Mouse (Mus musculus): ENCODE data around the gene Grid1. TPM values are rescaled to one million over a fixed set of nuclear protein-coding genes. Genes with fewer than 3 reads are reported as not detected.
A peak's percentile ranks its signal among the peaks of the same experiment; 100 is the strongest.

Gene Grid1
- polyA plus RNA-seq, 1 experiment from 2014 or later, result 0.65 TPM

DNA sequence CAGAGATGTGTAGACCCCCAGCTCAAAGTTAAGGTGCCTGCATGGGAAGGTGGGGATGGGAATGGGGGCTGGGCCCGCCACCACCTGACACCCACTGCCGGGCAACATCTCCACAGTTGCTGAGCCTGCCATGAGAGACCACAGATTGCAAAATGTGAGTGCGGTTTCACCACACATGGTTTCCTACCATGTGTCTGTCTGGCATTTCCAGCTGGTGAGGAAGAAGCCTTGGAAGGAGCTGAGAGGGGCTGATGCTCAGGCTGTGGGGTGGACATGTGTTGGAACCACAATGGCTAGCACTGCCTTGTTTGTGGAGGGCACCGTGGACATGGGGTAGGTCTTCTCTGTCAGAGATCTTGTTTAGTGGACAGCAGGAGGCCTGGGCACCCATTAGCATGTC, 20.0 kb downstream of the Grid1 start:
- H3K27me3 ChIP-seq, result no peaks in the 10 kb centered on the region; the same call in 1 of the 2 replicates

DNA sequence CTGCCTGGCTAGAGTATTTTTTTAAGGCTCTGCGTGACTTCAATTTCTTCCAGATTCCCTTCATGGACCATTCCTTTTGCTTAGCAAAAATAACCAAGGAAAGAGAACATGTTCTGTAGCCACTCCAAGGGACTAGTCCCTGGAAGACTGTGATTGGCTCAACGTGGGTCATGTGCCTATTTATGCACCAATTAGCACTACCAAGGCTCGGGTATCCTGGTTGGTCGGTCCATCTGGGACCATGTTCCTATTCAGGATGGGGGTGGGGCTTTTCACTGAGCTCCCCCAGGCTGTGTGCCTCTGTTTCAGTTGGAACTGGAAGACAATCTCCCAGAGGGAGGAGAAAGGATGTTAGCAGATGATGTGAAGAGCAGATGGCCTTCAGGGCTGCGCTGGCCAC, 23.7 kb downstream of the Grid1 start:
- no peak overlapping the region for H3K4me3 ChIP-seq
- no peaks in the 10 kb centered on the region for H3K27me3 ChIP-seq
- H3K9ac ChIP-seq, result no peak overlapping the region
- WGBS, result 76% methylated on average over 5 of the region's 5 CpGs
- no peaks in the 10 kb centered on the region for H3K36me3 ChIP-seq
- no peak for ATAC-seq (ENCODE audit: insufficient number of reproducible peaks, insufficient read depth, low FRiP score, low TSS enrichment)
- H3K27ac ChIP-seq, result no peak overlapping the region
- H3K4me2 ChIP-seq (replicated peaks), result no peak overlapping the region
- H3K9me3 ChIP-seq, result 0 out of 2 replicates have a peak, but pooled peaks cover 2% of the 10 kb centered on the region
- no peaks in the 10 kb centered on the region for H3K4me1 ChIP-seq

More for the DNA sequence above, 20.0 kb downstream of the Grid1 start:
- 0 out of 2 replicates have a peak, but pooled peaks cover 2% of the 10 kb centered on the region for H3K9me3 ChIP-seq
- no peaks in the 10 kb centered on the region for H3K4me1 ChIP-seq
- no peak overlapping the region for H3K27ac ChIP-seq
- H3K4me3 ChIP-seq, result no peak overlapping the region
- H3K36me3 ChIP-seq, result no peaks in the 10 kb centered on the region
- H3K4me2 ChIP-seq (replicated peaks), result no peak overlapping the region
- no peak overlapping the region for H3K9ac ChIP-seq
- 84% methylated on average over 4 of the region's 4 CpGs for WGBS
- no peak for ATAC-seq (ENCODE audit: insufficient number of reproducible peaks, insufficient read depth, low FRiP score, low TSS enrichment)

DNA sequence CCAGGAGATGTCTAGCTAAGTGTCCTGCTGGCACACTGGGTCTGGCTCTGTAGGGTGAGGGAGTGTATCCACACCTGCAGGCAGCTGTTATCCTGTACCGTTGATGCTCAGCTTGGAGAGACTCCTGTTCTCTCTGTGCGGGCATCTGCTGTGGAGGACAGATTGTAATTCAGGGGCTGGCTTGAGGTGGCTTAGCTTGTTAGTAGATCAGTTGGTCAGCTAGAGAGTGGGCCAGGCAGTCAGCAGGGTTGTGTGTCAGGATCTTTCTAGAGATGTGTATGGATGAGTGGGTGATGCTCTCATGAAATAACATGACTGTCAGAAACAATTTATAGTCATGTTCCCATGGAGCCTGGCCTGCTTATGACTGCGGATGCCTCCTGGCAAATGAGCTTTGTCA, 24.3 kb downstream of the Grid1 start:
- no peaks in the 10 kb centered on the region for H3K4me1 ChIP-seq
- 88% methylated on average over 3 of the region's 3 CpGs for WGBS
- H3K4me2 ChIP-seq (replicated peaks), result no peak overlapping the region
- H3K9ac ChIP-seq, result no peak overlapping the region
- ATAC-seq (ENCODE audit: insufficient number of reproducible peaks, insufficient read depth, low FRiP score, low TSS enrichment), result no peak
- H3K27me3 ChIP-seq, result no peaks in the 10 kb centered on the region
- H3K4me3 ChIP-seq, result no peak overlapping the region
- H3K27ac ChIP-seq, result no peak overlapping the region
- H3K9me3 ChIP-seq, result 0 out of 2 replicates have a peak, but pooled peaks cover 2% of the 10 kb centered on the region
- no peaks in the 10 kb centered on the region for H3K36me3 ChIP-seq

DNA sequence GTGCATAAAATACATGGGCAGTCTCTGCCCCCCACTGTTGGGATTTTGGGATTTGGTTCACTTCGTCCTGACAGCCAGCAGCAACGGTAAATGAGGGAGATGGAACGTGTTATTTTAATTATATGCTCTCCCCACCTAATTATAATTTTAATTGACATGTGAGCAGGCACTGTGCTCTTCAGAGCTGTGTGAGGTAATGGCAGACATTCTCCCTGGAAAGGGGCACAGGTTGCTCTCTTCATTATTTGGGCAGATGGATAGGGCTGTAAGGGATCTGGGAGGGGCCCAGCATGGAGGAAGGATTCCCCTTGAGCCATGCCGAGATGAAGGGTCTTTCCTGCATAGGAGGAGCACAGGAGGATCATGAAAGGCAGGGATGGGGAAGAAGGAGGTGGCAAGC, 26.9 kb downstream of the Grid1 start:
- no peak overlapping the region for H3K4me3 ChIP-seq
- no peak overlapping the region for H3K9ac ChIP-seq
- 39% methylated on average over 4 of the region's 4 CpGs for WGBS
- no peak overlapping the region for H3K4me2 ChIP-seq (replicated peaks)
- H3K27ac ChIP-seq, result no peak overlapping the region
- no peaks in the 10 kb centered on the region for H3K4me1 ChIP-seq
- no peak for ATAC-seq (ENCODE audit: insufficient number of reproducible peaks, insufficient read depth, low FRiP score, low TSS enrichment)
- no peaks in the 10 kb centered on the region for H3K27me3 ChIP-seq
- H3K36me3 ChIP-seq, result no peaks in the 10 kb centered on the region
- H3K9me3 ChIP-seq, result 0 out of 2 replicates have a peak, but pooled peaks cover 2% of the 10 kb centered on the region

DNA sequence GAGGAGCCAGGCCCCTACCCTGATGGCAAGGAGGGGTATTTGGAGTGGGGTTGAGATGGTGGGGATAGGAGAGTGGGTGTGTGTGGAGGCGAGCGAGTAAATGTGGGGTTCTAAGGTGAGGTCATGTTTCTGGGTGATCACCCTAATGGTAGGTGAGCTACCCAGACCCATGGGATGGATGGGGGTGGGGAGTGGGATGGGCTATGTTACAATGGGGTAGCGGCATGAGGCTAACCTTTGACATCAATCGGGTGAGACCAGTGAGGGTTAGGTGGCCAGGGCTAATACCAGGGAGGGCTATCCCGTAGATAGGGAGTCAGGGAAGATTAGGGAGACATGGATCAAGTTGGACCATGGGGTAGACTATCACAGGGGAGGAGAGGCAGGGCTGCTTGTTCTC, 27.7 kb downstream of the Grid1 start:
- 0 out of 2 replicates have a peak, but pooled peaks have one; percentile 41 for ATAC-seq (ENCODE audit: insufficient number of reproducible peaks, insufficient read depth, low FRiP score, low TSS enrichment)

DNA sequence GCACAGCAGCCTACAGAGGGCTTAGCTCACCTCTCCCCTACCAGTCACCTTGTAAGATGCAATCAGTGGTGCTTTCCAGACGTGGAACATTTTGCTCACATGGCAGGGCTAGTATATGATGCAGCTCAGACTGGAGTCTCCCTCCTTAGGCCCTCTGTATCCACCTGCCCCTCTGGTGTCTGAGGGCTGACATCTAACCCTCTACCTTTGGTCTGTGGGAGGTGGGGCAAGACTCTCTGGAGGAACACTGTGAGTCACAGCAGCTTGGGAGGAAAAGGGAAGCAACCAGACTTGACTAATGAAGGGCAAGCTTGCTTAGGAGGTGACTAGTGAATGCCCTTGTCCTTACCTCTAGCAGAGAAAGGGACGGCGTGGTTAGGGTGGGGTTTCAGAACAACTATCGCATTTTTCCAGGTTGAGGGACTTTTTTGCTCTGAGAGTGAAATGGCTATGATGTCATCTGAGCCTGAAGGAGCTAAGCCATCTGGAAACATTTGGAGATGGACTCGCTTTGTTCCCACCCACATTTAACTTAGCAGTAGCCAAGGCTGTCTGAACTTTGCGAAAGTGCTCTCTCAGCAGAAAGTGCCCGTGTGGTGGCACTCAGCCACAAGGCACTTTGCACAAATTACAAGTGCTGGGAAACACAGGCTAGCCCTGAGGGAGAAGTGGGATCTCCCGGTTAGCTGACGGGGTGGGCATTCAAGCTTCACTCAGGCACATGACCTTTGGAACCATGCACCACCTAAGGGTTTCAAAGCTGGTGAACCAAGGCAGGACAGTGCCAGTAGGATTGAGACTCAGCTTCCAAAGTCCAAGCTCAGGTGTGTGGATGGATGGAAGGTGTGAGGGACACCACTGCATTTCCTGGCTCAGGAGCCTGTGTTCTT, 41.2 kb downstream of the Grid1 start:
- Histone ChIP-seq H3K9me3 (no peaks in the 10 kb centered on the region), H3K4me2 (replicated peaks) (no peak overlapping the region)

More for the DNA sequence above, 27.7 kb downstream of the Grid1 start:
- Histone ChIP-seq H3K27me3 (no peaks in the 10 kb centered on the region), H3K9ac (no peak overlapping the region), H3K4me1 (no peaks in the 10 kb centered on the region), H3K9me3 (0 out of 2 replicates have a peak, but pooled peaks cover 2% of the 10 kb centered on the region), H3K4me2 (replicated peaks) (no peak overlapping the region), H3K36me3 (no peaks in the 10 kb centered on the region), H3K4me3 (no peak overlapping the region), H3K27ac (no peak overlapping the region)
- 89% methylated on average over 5 of the region's 5 CpGs for WGBS

DNA sequence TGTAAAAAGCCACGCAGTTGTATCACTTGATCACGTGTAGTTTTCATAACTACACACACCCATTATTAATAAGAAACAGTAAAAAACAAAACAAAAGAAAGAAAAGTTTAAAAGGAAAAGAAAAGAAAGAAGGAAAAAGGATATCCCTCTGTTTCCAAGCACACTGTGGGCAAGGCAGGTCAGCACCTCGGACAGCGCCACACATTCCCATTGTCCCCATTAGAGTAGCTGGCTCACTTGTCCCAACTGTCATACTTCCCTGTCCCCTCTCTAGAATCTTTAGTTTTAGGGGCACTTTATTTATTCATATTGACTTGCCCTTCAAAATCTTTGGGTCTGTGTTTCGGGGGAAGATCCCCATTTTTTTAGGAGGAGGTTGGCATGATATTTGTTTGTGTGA, 47.4 kb downstream of the Grid1 start:
- Histone ChIP-seq H3K27ac (no peak overlapping the region), H3K4me2 (replicated peaks) (no peak overlapping the region), H3K4me1 (no peaks in the 10 kb centered on the region), H3K27me3 (no peaks in the 10 kb centered on the region), H3K36me3 (no peaks in the 10 kb centered on the region), H3K9ac (no peak overlapping the region), H3K4me3 (no peak overlapping the region), H3K9me3 (no peaks in the 10 kb centered on the region)
- no peak for ATAC-seq (ENCODE audit: insufficient number of reproducible peaks, insufficient read depth, low FRiP score, low TSS enrichment)
- WGBS, result 21% methylated on average over 5 of the region's 5 CpGs

More for the DNA sequence above, 41.2 kb downstream of the Grid1 start:
- Histone ChIP-seq H3K27ac (no peak overlapping the region), H3K4me3 (no peak overlapping the region), H3K4me1 (no peaks in the 10 kb centered on the region), H3K36me3 (no peaks in the 10 kb centered on the region), H3K9ac (no peak overlapping the region), H3K27me3 (no peaks in the 10 kb centered on the region)
- 56% methylated on average over 9 of the region's 9 CpGs for WGBS
- no peak for ATAC-seq (ENCODE audit: insufficient number of reproducible peaks, insufficient read depth, low FRiP score, low TSS enrichment)

DNA sequence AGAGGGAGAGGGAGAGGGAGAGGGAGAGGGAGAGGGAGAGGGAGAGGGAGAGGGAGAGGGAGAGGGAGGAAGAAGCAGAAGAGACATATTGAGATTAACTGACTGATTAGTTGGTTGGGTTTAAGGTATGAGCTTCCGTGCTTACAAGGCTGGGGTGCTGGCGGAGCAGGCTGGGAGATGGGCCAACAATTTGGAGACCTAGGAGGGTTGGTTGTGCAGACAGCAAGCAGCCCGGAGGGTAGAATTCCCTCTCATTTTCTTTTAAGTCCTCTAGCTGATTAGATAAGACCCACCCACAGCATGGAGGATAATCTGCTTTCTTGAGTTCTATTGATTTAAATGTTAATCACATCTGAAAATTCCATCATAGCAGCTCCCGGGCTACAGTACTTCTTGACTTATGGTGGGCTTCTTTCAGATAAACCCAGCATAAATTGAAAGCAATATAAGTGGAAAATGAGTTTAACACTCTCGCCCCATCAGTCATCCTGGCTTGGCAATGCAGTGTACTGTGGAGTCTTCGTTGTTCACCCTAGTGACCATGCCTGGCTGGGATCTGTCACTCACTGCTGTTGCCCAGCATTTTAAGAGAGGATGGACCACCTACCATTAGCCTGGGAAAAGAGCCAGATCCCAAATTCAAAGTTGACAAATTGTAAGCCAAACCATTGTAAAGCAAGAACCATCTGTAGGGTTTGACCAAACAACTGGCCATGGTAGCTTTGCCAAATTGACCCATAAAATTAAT, 48.8 kb downstream of the Grid1 start:
- no peaks in the 10 kb centered on the region for H3K27me3 ChIP-seq
- H3K9ac ChIP-seq, result no peak overlapping the region
- 77% methylated on average over 6 of the region's 6 CpGs for WGBS
- no peak overlapping the region for H3K4me2 ChIP-seq (replicated peaks)
- H3K4me3 ChIP-seq, result no peak overlapping the region
- no peaks in the 10 kb centered on the region for H3K4me1 ChIP-seq
- no peaks in the 10 kb centered on the region for H3K9me3 ChIP-seq
- H3K36me3 ChIP-seq, result no peaks in the 10 kb centered on the region
- H3K27ac ChIP-seq, result no peak overlapping the region
- no peak for ATAC-seq (ENCODE audit: insufficient number of reproducible peaks, insufficient read depth, low FRiP score, low TSS enrichment)

DNA sequence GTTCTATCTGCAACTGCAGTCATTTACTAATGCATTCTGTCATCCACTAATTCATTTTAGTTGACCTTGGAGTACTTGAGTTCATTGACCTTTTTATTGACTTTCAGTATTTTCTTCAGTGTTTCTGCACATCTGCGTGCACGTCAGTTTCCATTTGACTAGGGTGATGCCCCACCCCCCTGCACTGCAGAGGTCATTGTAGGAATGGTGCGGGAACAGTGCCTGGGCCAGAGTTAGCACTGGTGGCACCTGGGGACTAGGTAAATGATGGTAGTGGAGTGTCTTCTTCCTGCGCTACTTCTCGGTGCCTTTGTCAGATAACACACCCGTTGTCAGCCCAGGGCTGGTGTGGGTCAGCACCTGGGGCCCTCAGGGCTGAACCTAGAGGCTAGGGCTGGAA, 60.1 kb downstream of the Grid1 start:
- Histone ChIP-seq H3K4me3 (no peak overlapping the region), H3K36me3 (no peaks in the 10 kb centered on the region), H3K27me3 (0 out of 2 replicates have a peak, but pooled peaks cover 3% of the 10 kb centered on the region), H3K4me2 (replicated peaks) (no peak overlapping the region), H3K4me1 (no peaks in the 10 kb centered on the region), H3K9me3 (no peaks in the 10 kb centered on the region), H3K9ac (no peak overlapping the region), H3K27ac (no peak overlapping the region)
- WGBS, result 29% methylated on average over 6 of the region's 6 CpGs
- ATAC-seq (ENCODE audit: insufficient number of reproducible peaks, insufficient read depth, low FRiP score, low TSS enrichment), result no peak

DNA sequence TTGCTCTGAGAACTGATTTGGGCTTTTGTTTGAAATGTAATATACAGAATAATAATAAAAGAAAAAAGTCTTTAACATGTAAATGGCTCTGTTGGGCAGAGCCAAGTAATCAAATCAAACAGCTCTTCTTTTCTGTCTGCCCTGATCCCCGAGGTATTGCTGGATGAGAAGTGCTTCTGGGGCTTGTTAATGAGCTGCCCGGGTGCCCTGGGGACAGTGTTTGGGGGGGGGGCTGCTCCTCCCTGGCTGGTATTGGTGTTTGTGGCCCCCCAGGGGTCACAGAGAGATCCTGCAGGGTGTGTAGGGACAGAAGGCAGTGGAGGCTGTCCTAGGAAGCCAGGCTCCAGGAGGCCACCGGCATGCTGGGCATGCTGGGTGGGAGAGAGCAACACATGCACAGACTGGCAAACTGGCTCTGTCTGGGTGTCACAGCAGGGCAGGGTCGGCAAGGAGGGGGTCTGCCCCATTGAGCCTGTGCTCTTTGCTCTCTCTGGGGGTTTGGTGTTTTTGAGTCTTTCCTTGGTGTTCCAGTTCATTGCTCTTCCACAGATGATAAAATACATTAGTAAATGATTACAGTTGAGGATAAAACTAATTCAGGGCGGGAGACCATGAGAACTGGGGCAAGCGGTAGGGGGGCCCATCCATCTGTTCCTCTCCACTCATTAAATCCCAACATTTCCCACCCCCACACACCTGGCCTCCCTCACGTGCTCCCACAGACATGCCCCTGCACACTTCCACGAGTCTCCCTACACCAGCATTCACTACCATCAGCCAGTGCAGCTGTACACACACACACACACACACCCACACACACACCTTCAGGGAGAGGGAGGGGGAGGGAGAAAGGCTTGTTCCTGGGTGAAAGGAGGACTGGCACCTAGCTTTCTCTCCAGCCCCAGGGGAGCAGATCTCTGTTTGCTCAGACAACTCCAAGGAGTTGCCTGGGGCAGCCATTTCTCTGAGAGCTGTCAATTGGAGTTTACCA, 60.8 kb downstream of the Grid1 start:
- H3K27ac ChIP-seq, result no peak overlapping the region
- no peaks in the 10 kb centered on the region for H3K36me3 ChIP-seq
- H3K4me3 ChIP-seq, result no peak overlapping the region
- no peaks in the 10 kb centered on the region for H3K9me3 ChIP-seq
- 0 out of 2 replicates have a peak, but pooled peaks cover 3% of the 10 kb centered on the region for H3K27me3 ChIP-seq
- ATAC-seq (ENCODE audit: insufficient number of reproducible peaks, insufficient read depth, low FRiP score, low TSS enrichment), result no peak
- WGBS, result 26% methylated on average over 8 of the region's 8 CpGs
- no peak overlapping the region for H3K9ac ChIP-seq
- H3K4me2 ChIP-seq (replicated peaks), result no peak overlapping the region
- H3K4me1 ChIP-seq, result no peaks in the 10 kb centered on the region

DNA sequence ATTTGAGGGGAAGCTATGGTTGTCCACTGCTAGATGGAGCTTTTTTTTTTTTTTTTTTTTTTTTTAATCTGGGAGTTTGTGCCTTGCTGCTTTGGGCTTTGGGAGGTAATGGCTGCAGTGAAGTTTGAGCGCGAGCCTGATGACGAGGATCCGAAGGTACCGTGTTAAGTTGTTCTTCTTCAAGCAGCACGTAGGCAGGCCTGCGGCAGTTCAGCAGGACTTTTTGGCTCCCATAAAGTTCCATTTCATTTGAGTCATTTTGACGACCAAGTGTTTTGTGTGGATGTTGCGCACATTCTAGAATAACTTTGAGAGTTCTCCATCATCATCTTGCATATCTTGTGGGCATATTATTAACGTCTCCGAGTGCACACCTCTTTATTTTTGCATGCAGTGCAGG, 64.3 kb downstream of the Grid1 start:
- Histone ChIP-seq H3K9ac (no peak overlapping the region), H3K4me3 (no peak overlapping the region), H3K27me3 (0 out of 2 replicates have a peak, but pooled peaks cover 3% of the 10 kb centered on the region), H3K27ac (no peak overlapping the region), H3K4me1 (no peaks in the 10 kb centered on the region), H3K9me3 (no peaks in the 10 kb centered on the region), H3K36me3 (no peaks in the 10 kb centered on the region), H3K4me2 (replicated peaks) (no peak overlapping the region)
- ATAC-seq (ENCODE audit: insufficient number of reproducible peaks, insufficient read depth, low FRiP score, low TSS enrichment), result no peak
- WGBS, result 94% methylated on average over 11 of the region's 11 CpGs

All from embryonic facial prominence, embryonic 12.5 days (tissue).